Mouse (Mus musculus) left cerebral cortex, postnatal 10 days (tissue): ENCODE measurements around the gene Rnft1. TPM values are rescaled to one million over a fixed set of nuclear protein-coding genes. Genes with fewer than 3 reads are reported as not detected.
A peak's percentile ranks its signal among the peaks of the same experiment; 100 is the strongest.
"Not testable (repeated sequence)": the region's sequence is repeated elsewhere in the genome, so short reads cannot be mapped to it uniquely, and the experiment has no call there.

Source experiments
- DNase-seq, 2 experiments: peaks; one replicate each; pipeline ENCODE4 v3.0.0; 2021 to 2022; ENCODE audit warnings: low spot score in 2 of 2, mixed read lengths in 1 of 2; ENCODE audit errors: extremely low spot score in 1 of 2
- intact Hi-C: fragments of 180-260 bp; cut with DNase I; formaldehyde crosslinking; loops from one replicate; pipeline ENCODE4 v1.15.1; 2025
- total RNA-seq, 2 experiments: library from RNA; stranded (reverse); gene quantifications; 2 replicates each; pipeline ENCODE4 v1.2.3; 2021

Rnft1 gene
- total RNA-seq: 10 to 100 TPM; 21.4 to 21.6 TPM

- peak; percentile 94 to 100 for DNase-seq
- intact Hi-C loops: loop anchor here (10.0 kb wide), 1 partner anchor 229 kb away; the partner anchor contains the start of gene Ints2
These were observed at the start of gene Rnft1 for GRCm38 (mm10) chr11:86484101-86484868. Gene Rnft1 (plus strand): TSS chr11:86484657.

GRCm38 (mm10) chr11:86436843-86437242 is 47.6 kb upstream of the Rnft1 start:
- intact Hi-C loops: loop anchor here (5.0 kb wide), 1 partner anchor 80 kb away; the partner anchor contains the start of gene Med13
- peak; percentile 31 to 47 for DNase-seq

GRCm38 (mm10) chr11:86438261-86438660 is 46.2 kb upstream of the Rnft1 start:
- intact Hi-C loops: loop anchor here (5.0 kb wide), 1 partner anchor 81 kb away; the partner anchor contains the start of gene Med13
- DNase-seq: peak; percentile 37 to 50

- intact Hi-C loops: no loop called here
- DNase-seq: peak in 1 of 2 experiments; percentile 3
These were observed 43.7 kb upstream of the Rnft1 start for GRCm38 (mm10) chr11:86440791-86441190.

- intact Hi-C loops: no loop called here
These were observed 30.5 kb upstream of the Rnft1 start for GRCm38 (mm10) chr11:86453991-86454390.

GRCm38 (mm10) chr11:86457545-86457944 is 26.9 kb upstream of the Rnft1 start:
- intact Hi-C loops: no loop called here
- peak in 1 of 2 experiments; percentile 25 for DNase-seq

More at GRCm38 (mm10) chr11:86453991-86454390, 30.5 kb upstream of the Rnft1 start:
- DNase-seq: no peak

GRCm38 (mm10) chr11:86458866-86459265 is 25.6 kb upstream of the Rnft1 start:
- DNase-seq: no peak
- intact Hi-C loops: no loop called here

- intact Hi-C loops: no loop called here
These were observed 21.9 kb upstream of the Rnft1 start for GRCm38 (mm10) chr11:86462579-86462978.

GRCm38 (mm10) chr11:86464275-86464674 is 20.2 kb upstream of the Rnft1 start:
- peak; percentile 64 to 66 for DNase-seq
- intact Hi-C loops: not testable (repeated sequence)

More at GRCm38 (mm10) chr11:86462579-86462978, 21.9 kb upstream of the Rnft1 start:
- no peak for DNase-seq

- no peak for DNase-seq
These were observed 16.1 kb upstream of the Rnft1 start for GRCm38 (mm10) chr11:86468345-86468744.

GRCm38 (mm10) chr11:86468971-86469370 is 15.5 kb upstream of the Rnft1 start:
- intact Hi-C loops: no loop called here
- no peak for DNase-seq

More at GRCm38 (mm10) chr11:86468345-86468744, 16.1 kb upstream of the Rnft1 start:
- intact Hi-C loops: no loop called here

- intact Hi-C loops: no loop called here
- peak in 1 of 2 experiments; percentile 8 for DNase-seq
These were observed 12.7 kb upstream of the Rnft1 start for GRCm38 (mm10) chr11:86471785-86472184.

- intact Hi-C loops: no loop called here
- DNase-seq: peak in 1 of 2 experiments; percentile 31
These were observed 11.7 kb upstream of the Rnft1 start for GRCm38 (mm10) chr11:86472771-86473171.

GRCm38 (mm10) chr11:86473576-86473975 is 10.9 kb upstream of the Rnft1 start:
- no peak for DNase-seq
- intact Hi-C loops: no loop called here

- intact Hi-C loops: loop anchor here (10.0 kb wide), 1 partner anchor 230 kb away; the partner anchor contains the start of gene Ints2
- peak; percentile 26 to 67 for DNase-seq
These were observed 553 bp downstream of the Rnft1 start for GRCm38 (mm10) chr11:86484910-86485510.

- intact Hi-C loops: no loop called here
- no peak for DNase-seq
These were observed 6.3 kb downstream of the Rnft1 start for GRCm38 (mm10) chr11:86490782-86491181.

GRCm38 (mm10) chr11:86497356-86497755 is 12.9 kb downstream of the Rnft1 start:
- no peak for DNase-seq
- intact Hi-C loops: no loop called here

GRCm38 (mm10) chr11:86497908-86498307 is 13.5 kb downstream of the Rnft1 start:
- no peak for DNase-seq
- intact Hi-C loops: no loop called here

GRCm38 (mm10) chr11:86500795-86501194 is 16.3 kb downstream of the Rnft1 start:
- no peak for DNase-seq
- intact Hi-C loops: no loop called here

- intact Hi-C loops: no loop called here
- DNase-seq: no peak
These were observed 18.7 kb downstream of the Rnft1 start for GRCm38 (mm10) chr11:86503121-86503520.
